Mouse (Mus musculus): Measurements from ENCODE around the gene Ptpa. TPM values are rescaled to one million over a fixed set of nuclear protein-coding genes. Genes with fewer than 3 reads are reported as not detected.

Ptpa gene
- polyA plus RNA-seq, 1 experiment from 2014 or later, result 66.6 TPM

DNA sequence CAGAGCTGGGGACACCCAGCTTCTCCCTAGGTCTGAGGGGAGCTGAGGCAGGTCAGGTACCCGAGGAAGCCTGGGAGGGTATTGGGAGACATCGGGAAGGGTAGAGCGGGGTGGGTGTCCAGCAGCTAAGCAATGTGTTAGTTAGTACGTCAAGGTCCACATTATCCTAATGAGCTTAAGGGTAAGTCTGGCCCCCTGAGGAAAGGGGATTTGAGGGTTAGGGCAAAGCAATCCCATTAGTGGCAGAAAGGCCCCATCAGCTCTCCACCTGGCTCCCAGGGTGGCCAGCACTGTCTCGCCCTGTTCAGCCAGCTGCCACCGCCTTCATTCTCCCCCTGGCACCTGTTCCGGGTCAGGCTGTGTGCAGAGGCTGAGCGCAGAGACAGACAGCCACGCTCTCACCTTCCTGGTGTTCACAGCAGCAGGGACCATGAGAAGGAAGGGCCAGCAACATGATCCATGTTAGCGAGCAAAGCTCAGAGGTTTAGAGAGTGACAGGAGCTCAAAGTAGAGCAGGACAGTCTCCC, 17.8 kb upstream of the Ptpa start:
- Histone ChIP-seq H3K4me3 (ENCODE audit: low read depth, low read length) (no peak overlapping the region), H3K4me2 (ENCODE audit: low read length) (no peak overlapping the region), H3K9me3 (replicated peaks; ENCODE audit: control insufficient read depth, low read length) (no peaks in the 10 kb centered on the region), H3K27me3 (replicated peaks; ENCODE audit: control insufficient read depth, insufficient read depth, low read length) (no peaks in the 10 kb centered on the region), H3K9ac (ENCODE audit: low read length) (no peak overlapping the region), H3K36me3 (ENCODE audit: control insufficient read depth, insufficient read depth, low read length) (peaks cover 75% of the 10 kb centered on the region), H3K27ac (ENCODE audit: low read depth, low read length) (no peak overlapping the region), H3K4me1 (ENCODE audit: control insufficient read depth, insufficient read depth, low read length) (peaks cover 18% of the 10 kb centered on the region)
- DNase-seq (ENCODE audit: low spot score) (no peak), ATAC-seq (no peak)
- WGBS, result 57% methylated on average over 10 of the region's 10 CpGs

DNA sequence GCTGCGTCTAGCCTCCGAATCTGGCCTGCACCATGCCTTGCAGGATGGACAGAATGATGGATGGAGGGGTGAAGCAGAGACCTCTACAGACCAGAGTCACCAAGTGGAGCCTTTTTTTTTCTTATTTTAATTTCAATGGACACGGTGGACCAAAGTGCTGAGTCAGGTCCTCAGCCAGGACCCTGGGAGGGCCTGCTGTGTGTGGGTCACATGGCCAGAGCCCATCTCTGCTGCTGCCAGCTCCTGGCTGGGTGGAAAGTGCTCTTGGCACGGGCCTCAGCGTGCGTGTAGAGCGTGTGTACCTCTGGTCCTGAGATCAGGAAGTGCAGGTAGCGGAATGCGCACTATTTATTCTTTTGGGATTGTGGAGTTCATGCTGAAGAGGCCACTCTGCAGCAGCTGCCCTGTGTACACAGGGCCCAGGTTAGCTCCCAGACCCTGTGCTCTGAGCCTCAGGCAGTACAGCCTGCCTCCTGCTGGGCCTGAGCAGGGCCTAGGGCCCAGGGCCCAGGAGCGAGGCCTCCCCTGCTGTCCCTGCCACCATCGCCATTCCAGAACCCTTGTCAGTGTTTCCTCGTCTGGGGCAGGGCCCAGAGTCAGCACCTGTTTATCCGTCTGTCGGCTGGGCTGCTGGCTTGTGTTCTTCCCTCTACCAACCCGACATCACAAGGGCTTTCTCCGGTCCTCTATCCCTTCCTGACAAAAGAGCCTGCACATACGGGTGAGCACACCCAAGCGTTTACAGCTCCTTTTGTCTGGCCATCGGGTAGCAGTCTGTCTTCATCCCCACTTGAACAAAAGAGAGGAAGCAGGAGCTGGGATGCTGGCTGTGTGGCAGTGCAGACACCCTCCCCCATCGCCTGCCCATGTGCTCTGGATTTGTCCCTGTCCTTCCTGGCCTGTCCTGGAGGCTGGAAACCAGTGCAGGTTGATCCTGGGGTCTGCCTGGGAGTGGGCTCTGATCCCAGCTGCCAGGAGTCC, 16.4 kb upstream of the Ptpa start:
- ATAC-seq, result peak; percentile 79
- peaks cover 88% of the 10 kb centered on the region for H3K36me3 ChIP-seq (ENCODE audit: control insufficient read depth, insufficient read depth, low read length)
- peak; percentile 65 for DNase-seq (ENCODE audit: low spot score)
- H3K4me1 ChIP-seq (ENCODE audit: control insufficient read depth, insufficient read depth, low read length), result peaks cover 13% of the 10 kb centered on the region
- H3K4me3 ChIP-seq (ENCODE audit: low read depth, low read length), result no peak overlapping the region
- WGBS, result 20% methylated on average over 20 of the region's 20 CpGs
- H3K4me2 ChIP-seq (ENCODE audit: low read length), result peak overlapping the region; percentile 14; the same call in 1 of the 2 replicates
- H3K9me3 ChIP-seq (replicated peaks; ENCODE audit: control insufficient read depth, low read length), result no peaks in the 10 kb centered on the region
- H3K9ac ChIP-seq (ENCODE audit: low read length), result peak overlapping the region; percentile 50
- peak overlapping the region; percentile 91 for H3K27ac ChIP-seq (ENCODE audit: low read depth, low read length)
- no peaks in the 10 kb centered on the region for H3K27me3 ChIP-seq (replicated peaks; ENCODE audit: control insufficient read depth, insufficient read depth, low read length)

- peaks cover 95% of the 10 kb centered on the region for H3K36me3 ChIP-seq (ENCODE audit: control insufficient read depth, insufficient read depth, low read length)
- 85% methylated on average over 1 of the region's 1 CpGs for WGBS
- ATAC-seq, result no peak
Observed at GRCm38 (mm10) chr2:30401581-30401980, 14.3 kb upstream of the Ptpa start.

DNA sequence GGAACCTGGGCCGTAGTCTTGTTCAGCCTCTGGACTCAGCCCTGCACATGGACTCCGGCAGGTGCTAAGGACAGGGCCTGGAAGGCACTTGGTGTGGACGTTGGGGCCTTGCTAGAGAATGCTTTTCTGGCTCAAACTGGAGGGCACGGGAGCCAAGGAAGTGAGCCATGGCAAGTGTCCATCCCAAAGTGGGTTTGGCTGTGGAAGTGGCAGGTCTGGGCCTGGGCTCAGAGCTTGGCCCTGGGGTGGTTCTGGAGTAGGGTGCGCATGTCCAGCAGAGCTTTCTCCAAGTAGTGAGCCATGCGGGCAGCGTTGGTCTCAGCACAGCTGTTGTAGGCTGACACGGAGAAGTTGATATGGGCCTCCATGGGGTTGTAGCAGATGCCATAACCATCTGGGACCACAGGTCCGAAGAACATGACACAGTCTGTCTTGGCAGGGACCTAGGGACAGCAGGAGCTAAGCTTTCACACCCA, 13.4 kb upstream of the Ptpa start:
- DNase-seq (ENCODE audit: low spot score) (no peak), ATAC-seq (no peak)
- Histone ChIP-seq H3K27ac (ENCODE audit: low read depth, low read length) (no peak overlapping the region), H3K9me3 (replicated peaks; ENCODE audit: control insufficient read depth, low read length) (no peaks in the 10 kb centered on the region), H3K27me3 (replicated peaks; ENCODE audit: control insufficient read depth, insufficient read depth, low read length) (no peaks in the 10 kb centered on the region), H3K4me3 (ENCODE audit: low read depth, low read length) (no peak overlapping the region), H3K4me2 (ENCODE audit: low read length) (no peak overlapping the region), H3K36me3 (ENCODE audit: control insufficient read depth, insufficient read depth, low read length) (peaks cover 93% of the 10 kb centered on the region), H3K4me1 (ENCODE audit: control insufficient read depth, insufficient read depth, low read length) (peaks cover 13% of the 10 kb centered on the region), H3K9ac (ENCODE audit: low read length) (no peak overlapping the region)
- WGBS, result 89% methylated on average over 9 of the region's 9 CpGs

More at GRCm38 (mm10) chr2:30401581-30401980, 14.3 kb upstream of the Ptpa start:
- no peak overlapping the region for H3K27ac ChIP-seq (ENCODE audit: low read depth, low read length)
- H3K4me2 ChIP-seq (ENCODE audit: low read length), result no peak overlapping the region
- no peaks in the 10 kb centered on the region for H3K9me3 ChIP-seq (replicated peaks; ENCODE audit: control insufficient read depth, low read length)
- peaks cover 13% of the 10 kb centered on the region for H3K4me1 ChIP-seq (ENCODE audit: control insufficient read depth, insufficient read depth, low read length)
- no peak for DNase-seq (ENCODE audit: low spot score)
- H3K4me3 ChIP-seq (ENCODE audit: low read depth, low read length), result no peak overlapping the region
- H3K9ac ChIP-seq (ENCODE audit: low read length), result no peak overlapping the region
- H3K27me3 ChIP-seq (replicated peaks; ENCODE audit: control insufficient read depth, insufficient read depth, low read length), result no peaks in the 10 kb centered on the region

GRCm38 (mm10) chr2:30402843-30403242, 13.0 kb upstream of the Ptpa start:
- ATAC-seq, result no peak
- Histone ChIP-seq H3K36me3 (ENCODE audit: control insufficient read depth, insufficient read depth, low read length) (peaks cover 93% of the 10 kb centered on the region), H3K27ac (ENCODE audit: low read depth, low read length) (no peak overlapping the region), H3K4me3 (ENCODE audit: low read depth, low read length) (no peak overlapping the region), H3K27me3 (replicated peaks; ENCODE audit: control insufficient read depth, insufficient read depth, low read length) (no peaks in the 10 kb centered on the region), H3K4me2 (ENCODE audit: low read length) (no peak overlapping the region), H3K9me3 (replicated peaks; ENCODE audit: control insufficient read depth, low read length) (no peaks in the 10 kb centered on the region), H3K4me1 (ENCODE audit: control insufficient read depth, insufficient read depth, low read length) (peaks cover 13% of the 10 kb centered on the region), H3K9ac (ENCODE audit: low read length) (no peak overlapping the region)
- WGBS, result 70% methylated on average over 2 of the region's 2 CpGs
- DNase-seq (ENCODE audit: low spot score), result no peak

GRCm38 (mm10) chr2:30403870-30404269, 12.0 kb upstream of the Ptpa start:
- no peak for DNase-seq (ENCODE audit: low spot score)
- peaks cover 94% of the 10 kb centered on the region for H3K36me3 ChIP-seq (ENCODE audit: control insufficient read depth, insufficient read depth, low read length)
- H3K4me3 ChIP-seq (ENCODE audit: low read depth, low read length), result no peak overlapping the region
- H3K9me3 ChIP-seq (replicated peaks; ENCODE audit: control insufficient read depth, low read length), result no peaks in the 10 kb centered on the region
- 89% methylated on average over 1 of the region's 1 CpGs for WGBS
- no peak overlapping the region for H3K9ac ChIP-seq (ENCODE audit: low read length)
- H3K27me3 ChIP-seq (replicated peaks; ENCODE audit: control insufficient read depth, insufficient read depth, low read length), result no peaks in the 10 kb centered on the region
- H3K4me2 ChIP-seq (ENCODE audit: low read length), result no peak overlapping the region
- H3K27ac ChIP-seq (ENCODE audit: low read depth, low read length), result no peak overlapping the region
- no peak for ATAC-seq
- peaks cover 13% of the 10 kb centered on the region for H3K4me1 ChIP-seq (ENCODE audit: control insufficient read depth, insufficient read depth, low read length)

- Histone ChIP-seq H3K27ac (ENCODE audit: low read depth, low read length) (no peak overlapping the region), H3K36me3 (ENCODE audit: control insufficient read depth, insufficient read depth, low read length) (peaks cover 84% of the 10 kb centered on the region), H3K4me1 (ENCODE audit: control insufficient read depth, insufficient read depth, low read length) (no peaks in the 10 kb centered on the region), H3K27me3 (replicated peaks; ENCODE audit: control insufficient read depth, insufficient read depth, low read length) (no peaks in the 10 kb centered on the region), H3K9me3 (replicated peaks; ENCODE audit: control insufficient read depth, low read length) (no peaks in the 10 kb centered on the region), H3K4me3 (ENCODE audit: low read depth, low read length) (no peak overlapping the region), H3K4me2 (ENCODE audit: low read length) (no peak overlapping the region), H3K9ac (ENCODE audit: low read length) (no peak overlapping the region)
- 81% methylated on average over 2 of the region's 2 CpGs for WGBS
- ATAC-seq (no peak), DNase-seq (ENCODE audit: low spot score) (no peak)
Observed at GRCm38 (mm10) chr2:30407221-30407620, 8.6 kb upstream of the Ptpa start.

DNA sequence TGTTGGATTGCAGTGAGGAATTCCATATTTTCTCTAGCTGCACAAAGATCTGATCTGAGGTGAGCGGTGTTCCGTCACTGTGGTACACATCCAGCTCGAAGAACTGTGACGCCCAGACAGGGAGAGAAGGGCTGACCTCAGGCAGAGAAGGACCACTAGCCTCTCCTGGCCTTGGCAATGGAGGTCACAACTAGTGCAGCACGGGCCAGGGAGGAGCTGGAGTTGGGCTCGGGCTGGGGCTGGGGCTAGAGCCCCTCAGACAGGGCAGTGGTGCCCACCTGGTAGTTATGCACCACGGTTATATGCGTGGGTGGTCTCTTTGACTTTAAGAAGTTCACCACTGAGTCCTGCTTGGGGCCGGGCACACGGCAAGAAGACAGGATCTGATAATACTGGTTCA, 8.1 kb upstream of the Ptpa start:
- H3K27me3 ChIP-seq (replicated peaks; ENCODE audit: control insufficient read depth, insufficient read depth, low read length), result no peaks in the 10 kb centered on the region
- ATAC-seq (no peak), DNase-seq (ENCODE audit: low spot score) (no peak)
- no peak overlapping the region for H3K9ac ChIP-seq (ENCODE audit: low read length)
- no peaks in the 10 kb centered on the region for H3K9me3 ChIP-seq (replicated peaks; ENCODE audit: control insufficient read depth, low read length)
- H3K4me3 ChIP-seq (ENCODE audit: low read depth, low read length), result no peak overlapping the region
- no peak overlapping the region for H3K27ac ChIP-seq (ENCODE audit: low read depth, low read length)
- WGBS, result 98% methylated on average over 10 of the region's 10 CpGs
- no peaks in the 10 kb centered on the region for H3K4me1 ChIP-seq (ENCODE audit: control insufficient read depth, insufficient read depth, low read length)
- peaks cover 78% of the 10 kb centered on the region for H3K36me3 ChIP-seq (ENCODE audit: control insufficient read depth, insufficient read depth, low read length)
- no peak overlapping the region for H3K4me2 ChIP-seq (ENCODE audit: low read length)

Data from forebrain, embryonic 14.5 days (tissue).